Comparison of ENCODE assay signal across 12 mouse cellular contexts in genomic region chr4:135970585-135970984, GRCm38 (mm10). TPM values are rescaled to one million over a fixed set of nuclear protein-coding genes. Genes with fewer than 3 reads are reported as not detected.
DNase-seq lines count a peak whose midpoint lies in the region; ATAC-seq lines count a peak whose summit lies in the region.
"Had no signal": no experiment of that assay in that cellular context is flagged by ENCODE, and none has a peak within 500 bp of the region (broad histone marks: within the 10 kb centered on the region; RNA-seq: fewer than 3 reads in every experiment).

No protein-coding gene starts in this region.

- H3K4me2 ChIP-seq in forebrain, embryonic 12.5 days, result peak overlapping the region; percentile 98; the same call in 1 of the 2 replicates
- no peak overlapping the region for H3K4me2 ChIP-seq in forebrain, embryonic 16.5 days (ENCODE audit: low read length)
- 0 out of 2 replicates have a peak overlapping the region, but pooled peaks have one; percentile 8 for H3K4me2 ChIP-seq in liver, embryonic 11.5 days
- peak overlapping the region; percentile 4; the same call in 1 of the 2 replicates for H3K4me2 ChIP-seq in embryonic facial prominence, embryonic 11.5 days (ENCODE audit: low read depth, low read length)
- peak overlapping the region; percentile 86 for H3K4me2 ChIP-seq in liver, embryonic 13.5 days

- no peaks in the 10 kb centered on the region for H3K9me3 ChIP-seq in forebrain, embryonic 12.5 days
- H3K9me3 ChIP-seq in forebrain, embryonic 16.5 days (ENCODE audit: control insufficient read depth, low read length), result no peaks in the 10 kb centered on the region
- H3K9me3 ChIP-seq in liver, embryonic 11.5 days (ENCODE audit: control insufficient read depth, low read length), result no peaks in the 10 kb centered on the region
- H3K9me3 ChIP-seq in embryonic facial prominence, embryonic 11.5 days (replicated peaks; ENCODE audit: control insufficient read depth, low read length), result no peaks in the 10 kb centered on the region
- no peaks in the 10 kb centered on the region for H3K9me3 ChIP-seq in liver, embryonic 13.5 days (replicated peaks)

- H3K27me3 ChIP-seq in forebrain, embryonic 12.5 days, result no peaks in the 10 kb centered on the region; the same call in 1 of the 2 replicates
- H3K27me3 ChIP-seq in forebrain, embryonic 16.5 days (replicated peaks; ENCODE audit: control insufficient read depth, insufficient read depth, low read length), result no peaks in the 10 kb centered on the region
- no peaks in the 10 kb centered on the region for H3K27me3 ChIP-seq in liver, embryonic 11.5 days (replicated peaks; ENCODE audit: control insufficient read depth, insufficient read depth, low read length)
- no peaks in the 10 kb centered on the region for H3K27me3 ChIP-seq in embryonic facial prominence, embryonic 11.5 days (ENCODE audit: control insufficient read depth, insufficient read depth, low read length)
- no peaks in the 10 kb centered on the region for H3K27me3 ChIP-seq in liver, embryonic 13.5 days

- H3K4me1 ChIP-seq in forebrain, embryonic 12.5 days, result peaks cover 32% of the 10 kb centered on the region
- peaks cover 17% of the 10 kb centered on the region for H3K4me1 ChIP-seq in forebrain, embryonic 16.5 days (replicated peaks; ENCODE audit: control insufficient read depth, insufficient read depth, low read length)
- peaks cover 18% of the 10 kb centered on the region for H3K4me1 ChIP-seq in liver, embryonic 11.5 days (replicated peaks; ENCODE audit: control insufficient read depth, insufficient read depth, low read length)
- H3K4me1 ChIP-seq in embryonic facial prominence, embryonic 11.5 days (ENCODE audit: control insufficient read depth, insufficient read depth, low read length), result no peaks in the 10 kb centered on the region; the same call in 1 of the 2 replicates
- peaks cover 42% of the 10 kb centered on the region for H3K4me1 ChIP-seq in liver, embryonic 13.5 days (replicated peaks)

- H3K9ac ChIP-seq in forebrain, embryonic 12.5 days, result no peak overlapping the region
- no peak overlapping the region for H3K9ac ChIP-seq in forebrain, embryonic 16.5 days (replicated peaks; ENCODE audit: low read depth, low read length)
- no peak overlapping the region for H3K9ac ChIP-seq in liver, embryonic 11.5 days (ENCODE audit: low read depth, low read length)
- no peak overlapping the region for H3K9ac ChIP-seq in embryonic facial prominence, embryonic 11.5 days (replicated peaks; ENCODE audit: low read length)
- no peak overlapping the region for H3K9ac ChIP-seq in liver, embryonic 13.5 days

- WGBS in forebrain, embryonic 12.5 days, result 92% methylated on average over 11 of the region's 11 CpGs
- WGBS in forebrain, embryonic 16.5 days, result 87% methylated on average over 11 of the region's 11 CpGs
- 89% methylated on average over 11 of the region's 11 CpGs for WGBS in liver, embryonic 11.5 days
- WGBS in embryonic facial prominence, embryonic 11.5 days, result 86% methylated on average over 11 of the region's 11 CpGs
- WGBS in liver, embryonic 13.5 days (ENCODE audit: insufficient replicate concordance), result 87% methylated on average over 11 of the region's 11 CpGs

- no peak overlapping the region for H3K27ac ChIP-seq in forebrain, embryonic 12.5 days
- H3K27ac ChIP-seq in forebrain, embryonic 16.5 days (ENCODE audit: low read length), result no peak overlapping the region
- no peak overlapping the region for H3K27ac ChIP-seq in liver, embryonic 11.5 days (ENCODE audit: low read depth, low read length)
- no peak overlapping the region for H3K27ac ChIP-seq in embryonic facial prominence, embryonic 11.5 days (replicated peaks; ENCODE audit: low read depth, low read length)
- H3K27ac ChIP-seq in liver, embryonic 13.5 days, result no peak overlapping the region

- peaks cover 67% of the 10 kb centered on the region for H3K36me3 ChIP-seq in forebrain, embryonic 12.5 days (replicated peaks)
- H3K36me3 ChIP-seq in forebrain, embryonic 16.5 days (ENCODE audit: control insufficient read depth, insufficient read depth), result peaks cover 33% of the 10 kb centered on the region
- H3K36me3 ChIP-seq in liver, embryonic 11.5 days (ENCODE audit: control insufficient read depth, insufficient read depth, low read length), result peaks cover 24% of the 10 kb centered on the region; the same call in 1 of the 2 replicates
- H3K36me3 ChIP-seq in embryonic facial prominence, embryonic 11.5 days (replicated peaks; ENCODE audit: control insufficient read depth, insufficient read depth, low read depth, low read length), result peaks cover 16% of the 10 kb centered on the region
- peaks cover 75% of the 10 kb centered on the region for H3K36me3 ChIP-seq in liver, embryonic 13.5 days

- no peak for ATAC-seq in forebrain, embryonic 12.5 days (ENCODE audit: low FRiP score)
- ATAC-seq in forebrain, embryonic 16.5 days, result no peak
- no peak for ATAC-seq in liver, embryonic 11.5 days (replicated peaks; ENCODE audit: low FRiP score)
- ATAC-seq in embryonic facial prominence, embryonic 11.5 days (replicated peaks; ENCODE audit: insufficient number of reproducible peaks, low FRiP score, low TSS enrichment, low read depth), result no peak
- no peak for ATAC-seq in liver, embryonic 13.5 days (ENCODE audit: low read depth)

- DNase-seq in liver, embryonic 11.5 days (ENCODE audit: low spot score), result no peak
- no peak for DNase-seq in liver
- no peak for DNase-seq in embryonic facial prominence, embryonic 11.5 days (ENCODE audit: low spot score)
- DNase-seq in liver, embryonic 13.5 days, result no peak
- DNase-seq in right cerebral cortex, adult 2 months (ENCODE audit: low spot score in 2 of 2), result no peak
- DNase-seq in thymus, postnatal 14 days, result no peak
- DNase-seq: adrenal gland, postnatal 36 days; cerebellum, adult 11 months; kidney, adult 11 months; lung, adult 18-20 months had no signal

- H3K4me3 ChIP-seq in forebrain, embryonic 12.5 days (replicated peaks), result no peak overlapping the region
- no peak overlapping the region for H3K4me3 ChIP-seq in forebrain, embryonic 16.5 days (replicated peaks; ENCODE audit: low read length)
- no peak overlapping the region for H3K4me3 ChIP-seq in liver, embryonic 11.5 days (ENCODE audit: low read depth, low read length)
- no peak overlapping the region for H3K4me3 ChIP-seq in embryonic facial prominence, embryonic 11.5 days (ENCODE audit: low read depth, low read length)
- H3K4me3 ChIP-seq in liver, embryonic 13.5 days (replicated peaks), result peak overlapping the region; percentile 89; the same call in 1 of the 2 replicates

RNA-seq across cellular contexts. Expression of gene Lypla2, which starts 1.8 kb away (rescaled TPM):
- polyA plus RNA-seq in forebrain, embryonic 12.5 days (2016; fragmentation: Nextera tagmentation; extraction: Ambion mirVana), result 153 and 161 TPM in 2 replicates
- 169 and 197 TPM in 2 replicates for polyA plus RNA-seq in forebrain, embryonic 16.5 days (2015; fragmentation: Nextera tagmentation; extraction: Ambion mirVana)
- 104 and 106 TPM in 2 replicates for polyA plus RNA-seq in liver, embryonic 11.5 days (2014; fragmentation: Nextera tagmentation; extraction: Ambion mirVana)
- polyA plus RNA-seq in embryonic facial prominence, embryonic 11.5 days (2014; fragmentation: Nextera tagmentation; extraction: Ambion mirVana), result 99.6 and 114 TPM in 2 replicates
- 48.9 and 49.7 TPM in 2 replicates for polyA plus RNA-seq in liver, embryonic 13.5 days (2015; fragmentation: Nextera tagmentation; extraction: Ambion mirVana)

RNA-seq across cellular contexts. Expression of gene Gale, which starts 7.1 kb away (rescaled TPM):
- polyA plus RNA-seq in forebrain, embryonic 12.5 days (2016; fragmentation: Nextera tagmentation; extraction: Ambion mirVana), result 28.3 and 30.9 TPM in 2 replicates
- polyA plus RNA-seq in forebrain, embryonic 16.5 days (2015; fragmentation: Nextera tagmentation; extraction: Ambion mirVana), result 34.7 and 44.1 TPM in 2 replicates
- polyA plus RNA-seq in liver, embryonic 11.5 days (2014; fragmentation: Nextera tagmentation; extraction: Ambion mirVana), result 47.7 and 49.8 TPM in 2 replicates
- 23.1 and 25.8 TPM in 2 replicates for polyA plus RNA-seq in embryonic facial prominence, embryonic 11.5 days (2014; fragmentation: Nextera tagmentation; extraction: Ambion mirVana)
- 35.6 and 35.7 TPM in 2 replicates for polyA plus RNA-seq in liver, embryonic 13.5 days (2015; fragmentation: Nextera tagmentation; extraction: Ambion mirVana)

RNA-seq across cellular contexts. Expression of gene Pithd1, which starts 16.5 kb away (rescaled TPM):
- 60.2 and 64.6 TPM in 2 replicates for polyA plus RNA-seq in forebrain, embryonic 12.5 days (2016; fragmentation: Nextera tagmentation; extraction: Ambion mirVana)
- polyA plus RNA-seq in forebrain, embryonic 16.5 days (2015; fragmentation: Nextera tagmentation; extraction: Ambion mirVana), result 56.0 and 56.1 TPM in 2 replicates
- polyA plus RNA-seq in liver, embryonic 11.5 days (2014; fragmentation: Nextera tagmentation; extraction: Ambion mirVana), result 96.9 and 106 TPM in 2 replicates
- polyA plus RNA-seq in embryonic facial prominence, embryonic 11.5 days (2014; fragmentation: Nextera tagmentation; extraction: Ambion mirVana), result 65.3 and 67.9 TPM in 2 replicates
- polyA plus RNA-seq in liver, embryonic 13.5 days (2015; fragmentation: Nextera tagmentation; extraction: Ambion mirVana), result 99.8 and 111 TPM in 2 replicates

RNA-seq across cellular contexts. Expression of gene Hmgcl, which starts 24.3 kb away (rescaled TPM):
- 52.3 and 55.8 TPM in 2 replicates for polyA plus RNA-seq in forebrain, embryonic 12.5 days (2016; fragmentation: Nextera tagmentation; extraction: Ambion mirVana)
- polyA plus RNA-seq in forebrain, embryonic 16.5 days (2015; fragmentation: Nextera tagmentation; extraction: Ambion mirVana), result 62.2 and 67.9 TPM in 2 replicates
- polyA plus RNA-seq in liver, embryonic 11.5 days (2014; fragmentation: Nextera tagmentation; extraction: Ambion mirVana), result 97.1 and 104 TPM in 2 replicates
- polyA plus RNA-seq in embryonic facial prominence, embryonic 11.5 days (2014; fragmentation: Nextera tagmentation; extraction: Ambion mirVana), result 67.0 and 76.0 TPM in 2 replicates
- 71.9 and 73.5 TPM in 2 replicates for polyA plus RNA-seq in liver, embryonic 13.5 days (2015; fragmentation: Nextera tagmentation; extraction: Ambion mirVana)

RNA-seq across cellular contexts. Expression of gene Fuca1, which starts 50.0 kb away (rescaled TPM):
- polyA plus RNA-seq in forebrain, embryonic 12.5 days (2016; fragmentation: Nextera tagmentation; extraction: Ambion mirVana), result 38.1 and 45.0 TPM in 2 replicates
- 52.9 and 58.8 TPM in 2 replicates for polyA plus RNA-seq in forebrain, embryonic 16.5 days (2015; fragmentation: Nextera tagmentation; extraction: Ambion mirVana)
- polyA plus RNA-seq in liver, embryonic 11.5 days (2014; fragmentation: Nextera tagmentation; extraction: Ambion mirVana), result 39.6 and 47.7 TPM in 2 replicates
- 39.2 and 45.5 TPM in 2 replicates for polyA plus RNA-seq in embryonic facial prominence, embryonic 11.5 days (2014; fragmentation: Nextera tagmentation; extraction: Ambion mirVana)
- 18.1 and 21.4 TPM in 2 replicates for polyA plus RNA-seq in liver, embryonic 13.5 days (2015; fragmentation: Nextera tagmentation; extraction: Ambion mirVana)
